Mouse (Mus musculus): Measurements from ENCODE around the gene Lcp2. TPM values are rescaled to one million over a fixed set of nuclear protein-coding genes. Genes with fewer than 3 reads are reported as not detected.

Gene Lcp2
- 0.26 and 0.37 TPM in 2 replicates for polyA plus RNA-seq (2012; rRNA removed)

DNA sequence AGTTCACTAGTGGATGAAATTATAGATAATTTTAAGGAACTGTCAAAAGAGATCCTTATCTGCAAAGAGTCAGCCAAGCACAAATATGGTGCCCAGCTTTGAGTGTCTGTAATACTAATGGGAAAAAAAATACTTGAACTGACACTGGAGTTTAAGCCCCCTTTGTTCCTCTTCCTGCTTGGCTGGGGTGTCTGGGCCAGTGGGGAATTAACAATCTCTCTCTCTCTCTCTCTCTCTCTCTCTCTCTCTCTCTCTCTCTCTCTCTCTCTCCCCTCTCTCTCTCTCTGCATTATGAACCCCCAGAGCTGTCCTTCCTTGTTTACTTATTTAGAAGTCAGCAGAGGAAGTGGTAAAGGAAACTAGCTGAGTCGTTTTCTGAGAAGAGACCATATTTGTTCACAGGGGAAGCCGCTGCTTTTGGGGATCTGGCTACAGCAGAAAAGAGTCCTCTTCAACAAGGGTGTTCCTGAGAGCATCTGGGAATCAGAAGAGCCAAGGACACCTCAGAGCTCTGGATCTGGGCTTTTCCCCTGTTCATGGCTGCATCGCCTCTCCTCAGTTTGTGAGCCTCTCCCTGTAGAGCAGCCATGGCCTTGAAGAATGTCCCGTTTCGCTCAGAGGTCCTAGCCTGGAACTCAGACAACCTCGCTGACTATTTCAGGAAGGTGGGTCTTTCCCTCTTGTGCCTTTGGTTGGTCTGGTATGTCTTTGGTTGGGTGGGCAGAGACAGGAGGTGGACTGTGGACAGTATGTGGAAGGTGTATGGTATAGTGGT is at the start of gene Lcp2:
Gene Lcp2, plus strand, starts transcription at position 154 of the 775 bp plus-strand sequence.
- H3K4me3 ChIP-seq (ENCODE audit: control insufficient read depth, low read depth, low read length) = no peak within 1 kb of the TSS; the same call in 1 of the 2 replicates
- H3K36me3 ChIP-seq (ENCODE audit: control insufficient read depth, insufficient read depth, low read length) = no peaks in the 10 kb centered on the region
- no peaks in the 10 kb centered on the region for H3K4me1 ChIP-seq (ENCODE audit: control insufficient read depth, insufficient read depth, low read length)
- TF ChIP-seq POLR2A (IDR thresholded peaks at IDR 0.05; ENCODE audit: control insufficient read depth, low read depth, low read length) (no peak), CTCF (IDR thresholded peaks at IDR 0.05; ENCODE audit: control insufficient read depth, insufficient read depth, insufficient replicate concordance, low read depth, low read length) (no peak)
- no peak within 1 kb of the TSS for H3K27ac ChIP-seq (ENCODE audit: control insufficient read depth, insufficient read depth, low read depth, low read length)
- no peaks in the 10 kb centered on the region for H3K27me3 ChIP-seq (ENCODE audit: control insufficient read depth, insufficient read depth, low read length)

DNA sequence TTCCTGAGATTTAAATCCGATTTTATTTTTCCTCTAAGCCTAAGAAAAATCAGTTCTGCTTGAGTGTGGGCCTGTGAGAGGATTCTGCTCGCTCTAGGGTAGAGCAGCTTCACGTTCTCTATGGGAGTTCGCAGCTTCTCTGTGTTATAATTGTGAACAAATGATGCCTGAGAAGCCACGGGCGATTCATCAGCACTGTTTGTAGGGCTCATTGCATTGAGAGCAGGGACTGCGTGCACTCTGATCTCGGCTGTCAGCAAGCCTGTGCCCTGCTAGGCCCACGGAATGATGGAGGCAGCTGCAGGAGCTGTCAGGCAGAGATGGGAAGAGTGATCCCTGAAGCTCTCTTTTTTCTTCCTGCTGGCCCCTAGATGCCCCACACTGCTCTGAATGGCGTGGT is 48.5 kb upstream of the Lcp2 start:
- H3K4me1 ChIP-seq (ENCODE audit: control insufficient read depth, insufficient read depth, low read length) = peaks cover 5% of the 10 kb centered on the region
- no peak overlapping the region for H3K27ac ChIP-seq (ENCODE audit: control insufficient read depth, insufficient read depth, low read depth, low read length)
- no peaks in the 10 kb centered on the region for H3K27me3 ChIP-seq (ENCODE audit: control insufficient read depth, insufficient read depth, low read length)
- no peak overlapping the region for H3K4me3 ChIP-seq (ENCODE audit: control insufficient read depth, low read depth, low read length)
- TF ChIP-seq CTCF (IDR thresholded peaks at IDR 0.05; ENCODE audit: control insufficient read depth, insufficient read depth, insufficient replicate concordance, low read depth, low read length) (no peak), POLR2A (IDR thresholded peaks at IDR 0.05; ENCODE audit: control insufficient read depth, low read depth, low read length) (no peak)
- H3K36me3 ChIP-seq (ENCODE audit: control insufficient read depth, insufficient read depth, low read length) = no peaks in the 10 kb centered on the region

DNA sequence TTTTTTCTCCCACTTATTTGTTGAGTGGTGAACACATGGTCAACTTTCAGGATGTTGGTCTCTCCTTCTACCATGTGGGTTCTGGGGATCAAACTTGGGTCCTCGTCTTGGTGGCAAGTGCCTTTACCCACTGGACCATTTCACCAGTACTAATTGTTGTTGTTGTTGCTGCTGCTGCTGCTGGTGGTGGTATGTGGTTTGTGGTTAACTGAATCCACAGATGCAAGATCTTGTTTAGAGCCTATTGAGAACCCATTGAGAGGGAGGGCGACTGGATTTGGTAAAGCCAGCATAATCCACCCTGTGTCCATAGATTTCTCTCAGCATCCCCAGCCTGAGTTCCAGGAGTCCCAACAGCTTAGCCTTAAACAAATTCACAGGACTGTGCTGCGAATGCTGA is 46.3 kb upstream of the Lcp2 start:
- Histone ChIP-seq H3K4me1 (ENCODE audit: control insufficient read depth, insufficient read depth, low read length) (peaks cover 4% of the 10 kb centered on the region; the same call in 1 of the 2 replicates), H3K27me3 (ENCODE audit: control insufficient read depth, insufficient read depth, low read length) (no peaks in the 10 kb centered on the region), H3K27ac (ENCODE audit: control insufficient read depth, insufficient read depth, low read depth, low read length) (no peak overlapping the region), H3K36me3 (ENCODE audit: control insufficient read depth, insufficient read depth, low read length) (no peaks in the 10 kb centered on the region), H3K4me3 (ENCODE audit: control insufficient read depth, low read depth, low read length) (no peak overlapping the region)
- no peak for TF ChIP-seq POLR2A (IDR thresholded peaks at IDR 0.05; ENCODE audit: control insufficient read depth, low read depth, low read length)
- no peak for TF ChIP-seq CTCF (IDR thresholded peaks at IDR 0.05; ENCODE audit: control insufficient read depth, insufficient read depth, insufficient replicate concordance, low read depth, low read length)

DNA sequence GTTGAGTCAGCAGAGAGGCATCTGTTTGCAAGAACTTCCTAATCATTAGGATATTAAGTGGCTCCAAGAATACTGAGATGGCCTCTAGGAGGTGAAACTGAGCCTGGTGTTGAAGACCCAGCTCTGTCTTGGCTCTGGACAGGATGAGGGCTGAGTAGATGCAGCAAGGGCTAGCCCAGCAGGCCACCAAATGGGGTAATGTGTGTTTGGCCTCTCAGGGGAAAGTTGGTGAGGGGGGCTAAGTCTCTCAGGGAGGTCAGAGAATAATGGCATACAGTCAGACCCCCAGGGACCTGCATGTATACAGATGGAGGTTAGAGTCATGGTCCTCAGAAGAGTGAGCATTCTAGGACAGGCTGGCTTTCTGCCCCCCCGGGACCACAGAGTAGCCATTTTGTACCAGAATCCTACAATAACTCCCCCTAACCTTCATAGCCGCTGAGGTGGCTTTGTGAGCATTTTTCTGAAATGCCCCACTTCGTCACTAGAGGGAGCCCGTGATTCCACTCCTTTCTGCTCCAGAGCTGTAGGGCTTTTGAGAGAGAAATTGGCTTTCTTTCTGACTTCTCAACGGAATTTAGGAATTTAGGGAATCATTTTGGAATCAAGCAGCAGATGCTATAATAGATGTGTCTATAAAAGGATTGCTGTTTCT is 44.7 kb upstream of the Lcp2 start:
- H3K36me3 ChIP-seq (ENCODE audit: control insufficient read depth, insufficient read depth, low read length) = no peaks in the 10 kb centered on the region
- H3K4me3 ChIP-seq (ENCODE audit: control insufficient read depth, low read depth, low read length) = no peak overlapping the region
- TF ChIP-seq POLR2A (IDR thresholded peaks at IDR 0.05; ENCODE audit: control insufficient read depth, low read depth, low read length) = no peak
- TF ChIP-seq CTCF (IDR thresholded peaks at IDR 0.05; ENCODE audit: control insufficient read depth, insufficient read depth, insufficient replicate concordance, low read depth, low read length) = peak; percentile 43; the same call in 1 of the 2 replicates
- H3K27me3 ChIP-seq (ENCODE audit: control insufficient read depth, insufficient read depth, low read length) = no peaks in the 10 kb centered on the region
- peak overlapping the region; percentile 71; the same call in 1 of the 2 replicates for H3K27ac ChIP-seq (ENCODE audit: control insufficient read depth, insufficient read depth, low read depth, low read length)
- H3K4me1 ChIP-seq (ENCODE audit: control insufficient read depth, insufficient read depth, low read length) = peaks cover 4% of the 10 kb centered on the region

DNA sequence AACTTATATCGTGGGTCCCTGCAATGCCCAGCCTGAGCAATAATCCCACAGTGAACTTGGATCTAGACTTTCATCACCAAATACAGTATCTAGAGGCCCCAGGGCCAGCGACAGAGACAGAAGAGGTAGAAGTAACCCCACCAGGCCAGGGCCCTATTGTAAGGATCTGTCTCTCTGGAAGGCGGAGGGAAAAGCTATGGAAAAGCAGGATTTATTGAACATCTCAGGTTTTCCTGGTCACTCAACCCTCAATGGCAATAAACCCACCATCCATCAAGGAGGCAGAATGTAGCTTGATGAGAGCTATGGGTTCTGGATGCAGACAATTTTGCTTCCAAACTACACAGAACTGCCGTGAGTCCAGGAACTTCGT is 44.1 kb upstream of the Lcp2 start:
- Histone ChIP-seq H3K27ac (ENCODE audit: control insufficient read depth, insufficient read depth, low read depth, low read length) (peak overlapping the region; percentile 71; the same call in 1 of the 2 replicates), H3K27me3 (ENCODE audit: control insufficient read depth, insufficient read depth, low read length) (no peaks in the 10 kb centered on the region), H3K4me3 (ENCODE audit: control insufficient read depth, low read depth, low read length) (no peak overlapping the region), H3K36me3 (ENCODE audit: control insufficient read depth, insufficient read depth, low read length) (no peaks in the 10 kb centered on the region), H3K4me1 (ENCODE audit: control insufficient read depth, insufficient read depth, low read length) (peaks cover 4% of the 10 kb centered on the region)
- TF ChIP-seq CTCF (IDR thresholded peaks at IDR 0.05; ENCODE audit: control insufficient read depth, insufficient read depth, insufficient replicate concordance, low read depth, low read length) (no peak), POLR2A (IDR thresholded peaks at IDR 0.05; ENCODE audit: control insufficient read depth, low read depth, low read length) (no peak)

DNA sequence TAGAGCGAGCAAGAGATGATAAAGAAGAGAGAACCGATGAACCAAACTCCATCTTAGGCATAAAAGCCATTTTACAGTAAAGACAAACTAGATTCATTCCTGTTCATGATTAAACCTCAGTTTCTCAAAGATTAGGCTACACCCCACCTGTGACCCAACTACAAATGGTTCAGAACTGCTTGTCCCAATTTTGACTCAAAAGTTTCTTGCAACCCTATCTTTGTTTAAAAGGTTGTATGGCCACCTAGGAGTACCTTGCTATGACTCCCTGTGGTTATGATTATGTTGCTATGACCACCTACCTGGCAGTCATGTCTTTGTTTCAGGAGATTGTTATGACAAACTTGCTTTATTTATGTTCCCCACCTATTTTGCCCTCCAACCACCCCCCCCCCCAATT is 39.1 kb upstream of the Lcp2 start:
- Histone ChIP-seq H3K4me3 (ENCODE audit: control insufficient read depth, low read depth, low read length) (no peak overlapping the region), H3K4me1 (ENCODE audit: control insufficient read depth, insufficient read depth, low read length) (no peaks in the 10 kb centered on the region; the same call in none of the 2 replicates), H3K27ac (ENCODE audit: control insufficient read depth, insufficient read depth, low read depth, low read length) (no peak overlapping the region), H3K27me3 (ENCODE audit: control insufficient read depth, insufficient read depth, low read length) (no peaks in the 10 kb centered on the region), H3K36me3 (ENCODE audit: control insufficient read depth, insufficient read depth, low read length) (no peaks in the 10 kb centered on the region)
- TF ChIP-seq CTCF (IDR thresholded peaks at IDR 0.05; ENCODE audit: control insufficient read depth, insufficient read depth, insufficient replicate concordance, low read depth, low read length) (no peak), POLR2A (IDR thresholded peaks at IDR 0.05; ENCODE audit: control insufficient read depth, low read depth, low read length) (no peak)

DNA sequence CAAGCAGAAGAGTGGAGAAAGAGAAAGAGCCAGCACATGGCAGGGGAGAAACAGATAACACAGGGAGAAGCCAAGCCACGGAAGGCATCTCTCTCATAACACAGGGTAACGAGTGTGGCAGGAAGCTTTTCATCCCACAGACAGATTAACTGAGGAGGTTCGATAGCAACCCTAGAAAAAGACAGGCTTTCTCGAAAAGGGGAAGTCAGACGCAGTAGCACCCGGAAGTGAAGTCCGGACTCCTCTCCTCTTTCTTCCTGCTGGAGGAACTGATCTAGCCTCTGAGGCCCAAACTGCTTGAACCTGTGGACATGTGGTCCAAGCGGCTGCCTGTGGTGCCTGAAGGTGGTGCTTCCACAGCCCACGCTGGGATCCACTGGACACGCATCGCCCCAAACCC is 38.5 kb upstream of the Lcp2 start:
- Histone ChIP-seq H3K4me1 (ENCODE audit: control insufficient read depth, insufficient read depth, low read length) (no peaks in the 10 kb centered on the region; the same call in none of the 2 replicates), H3K4me3 (ENCODE audit: control insufficient read depth, low read depth, low read length) (peak overlapping the region; percentile 26), H3K27me3 (ENCODE audit: control insufficient read depth, insufficient read depth, low read length) (no peaks in the 10 kb centered on the region), H3K36me3 (ENCODE audit: control insufficient read depth, insufficient read depth, low read length) (no peaks in the 10 kb centered on the region), H3K27ac (ENCODE audit: control insufficient read depth, insufficient read depth, low read depth, low read length) (no peak overlapping the region)
- TF ChIP-seq CTCF (IDR thresholded peaks at IDR 0.05; ENCODE audit: control insufficient read depth, insufficient read depth, insufficient replicate concordance, low read depth, low read length) (no peak), POLR2A (IDR thresholded peaks at IDR 0.05; ENCODE audit: control insufficient read depth, low read depth, low read length) (no peak)

Data from testis, adult 2 months (tissue).